Mouse (Mus musculus) lung, adult 10 weeks (tissue): ENCODE measurements around the gene Npm1. TPM values are rescaled to one million over a fixed set of nuclear protein-coding genes. Genes with fewer than 3 reads are reported as not detected.

Experiments
- polyA plus RNA-seq: library from polyadenylated mRNA; stranded (reverse); fragments of 350-450 nt; fragmentation: Illumina TruSeq; extraction: RNeasy Lipid Tissue Mini Kit (QIAGEN cat#74804); gene quantifications from one replicate; pipeline ENCODE4 v1.2.3, GENCODE M21; 2014; ENCODE audit warnings: low read depth, low replicate concordance; ENCODE audit not compliant: insufficient read depth

The Npm1 gene
- polyA plus RNA-seq: 256 TPM

GRCm38 (mm10) chr11:33162998-33163506 is at the start of gene Npm1:
TSS of gene Npm1 (minus strand) at chr11:33163206.

GRCm38 (mm10) chr11:33203383-33204328 is 40.6 kb upstream of the Npm1 start, which contains the start of gene Tlx3:
TSS of gene Tlx3 (minus strand) at chr11:33203589.

GRCm38 (mm10) chr11:33147171-33147571 is 15.8 kb downstream of the Npm1 start, which contains the start of gene Fgf18:
TSS of gene Fgf18 (minus strand) at chr11:33147400.

Other genes with a start within 250 kb of the Npm1 start
- 6.6 TPM for gene Fgf18, start 15.8 kb downstream of the Npm1 start, polyA plus RNA-seq
- not detected for gene Tlx3, start 40.4 kb upstream of the Npm1 start, polyA plus RNA-seq
- gene Gm12117, start 113.5 kb upstream of the Npm1 start, polyA plus RNA-seq: not detected